Comparison of ENCODE assay signal across 7 mouse cellular contexts in the genomic region with DNA sequence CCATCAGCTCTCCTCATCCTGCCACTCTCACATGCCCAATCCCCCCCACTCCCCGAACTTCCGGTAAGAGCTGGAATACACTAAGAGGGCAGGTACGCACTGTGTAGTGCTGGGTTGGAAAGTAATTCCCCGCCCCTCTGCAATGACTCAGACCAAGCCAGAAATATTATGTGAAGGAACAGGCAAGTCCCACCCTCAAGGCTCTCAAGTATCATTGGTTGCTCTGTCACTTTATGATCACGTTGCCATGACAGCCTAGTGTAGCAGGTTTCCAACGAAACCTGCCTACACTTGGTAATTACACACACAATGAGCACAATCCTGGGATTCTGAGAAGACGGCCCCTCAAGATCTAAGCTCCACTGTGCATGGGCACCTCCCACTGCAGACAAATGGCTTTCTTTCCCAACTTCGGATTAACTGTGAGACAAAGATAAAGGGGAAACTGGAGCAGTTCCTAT. TPM values are rescaled to one million over a fixed set of nuclear protein-coding genes. Genes with fewer than 3 reads are reported as not detected.
DNase-seq lines count a peak whose midpoint lies in the region; ATAC-seq and TF ChIP-seq lines count a peak whose summit lies in the region.

No protein-coding gene starts in this region.

- no peaks in the 10 kb centered on the region for H3K27me3 ChIP-seq in embryonic facial prominence, embryonic 13.5 days
- H3K27me3 ChIP-seq in lung, embryonic 14.5 days (ENCODE audit: insufficient read depth, low read length), result no peaks in the 10 kb centered on the region

- peak; percentile 32 for DNase-seq in retina, postnatal 1 day
- DNase-seq in retina, embryonic 14.5 days (ENCODE audit: low spot score), result no peak
- peak; percentile 52 for DNase-seq in induced T-regulatory cell, adult 2 months (ENCODE audit: low read depth)
- DNase-seq in lung, embryonic 14.5 days, result peak; percentile 63
- peak; percentile 72 to 90 for DNase-seq in right cerebral cortex, postnatal 10 days (ENCODE audit: low spot score in 2 of 2)
- no peak for DNase-seq in gastrocnemius, postnatal 36 days

- H3K9me3 ChIP-seq in embryonic facial prominence, embryonic 13.5 days, result no peaks in the 10 kb centered on the region
- no peaks in the 10 kb centered on the region for H3K9me3 ChIP-seq in lung, embryonic 14.5 days (ENCODE audit: low read depth, low read length)

- H3K27ac ChIP-seq in embryonic facial prominence, embryonic 13.5 days, result peak overlapping the region; percentile 88
- peak overlapping the region; percentile 63; the same call in 1 of the 2 replicates for H3K27ac ChIP-seq in lung, embryonic 14.5 days (ENCODE audit: low read depth)

- WGBS in embryonic facial prominence, embryonic 13.5 days, result 43% methylated on average over 8 of the region's 8 CpGs
- 40% methylated on average over 8 of the region's 8 CpGs for WGBS in lung, embryonic 14.5 days

- intact Hi-C loops in gastrocnemius, postnatal 36 days (cut with DNase I), result no loop called here

- peak overlapping the region; percentile 40; the same call in 1 of the 2 replicates for H3K9ac ChIP-seq in embryonic facial prominence, embryonic 13.5 days
- no peak overlapping the region for H3K9ac ChIP-seq in lung, embryonic 14.5 days

- peaks cover 69% of the 10 kb centered on the region for H3K4me1 ChIP-seq in embryonic facial prominence, embryonic 13.5 days
- peaks cover 39% of the 10 kb centered on the region for H3K4me1 ChIP-seq in lung, embryonic 14.5 days (ENCODE audit: insufficient read depth)

- peak overlapping the region; percentile 12 for H3K4me3 ChIP-seq in embryonic facial prominence, embryonic 13.5 days
- H3K4me3 ChIP-seq in lung, embryonic 14.5 days (ENCODE audit: low read depth, low read length), result no peak overlapping the region

- H3K36me3 ChIP-seq in embryonic facial prominence, embryonic 13.5 days, result 0 out of 2 replicates have a peak, but pooled peaks cover 5% of the 10 kb centered on the region
- no peaks in the 10 kb centered on the region for H3K36me3 ChIP-seq in lung, embryonic 14.5 days (ENCODE audit: insufficient read depth)

- H3K4me2 ChIP-seq in embryonic facial prominence, embryonic 13.5 days, result peak overlapping the region; percentile 79
- peak overlapping the region; percentile 41 for H3K4me2 ChIP-seq in lung, embryonic 14.5 days

- TF ChIP-seq CTCF in lung, embryonic 14.5 days (IDR thresholded peaks at IDR 0.05; ENCODE audit: low read depth), result no peak

- ATAC-seq in embryonic facial prominence, embryonic 13.5 days (ENCODE audit: insufficient number of reproducible peaks, insufficient read depth, low FRiP score, low TSS enrichment, low read depth), result peak; percentile 68
- peak; percentile 51 for ATAC-seq in lung, embryonic 14.5 days (ENCODE audit: insufficient read depth)

RNA-seq across cellular contexts. Expression of gene Naif1, which starts 22.0 kb away (rescaled TPM):
- polyA plus RNA-seq in embryonic facial prominence, embryonic 13.5 days (2015; fragmentation: Nextera tagmentation; extraction: Ambion mirVana), result 6.3 and 6.5 TPM in 2 replicates
- polyA plus RNA-seq in lung, embryonic 14.5 days (2014; fragmentation: Nextera tagmentation; extraction: Ambion mirVana), result 5.7 and 6.5 TPM in 2 replicates
- total RNA-seq in gastrocnemius, postnatal 36 days (2021), result 1 to 10 TPM; 1.8 to 1.9 TPM

RNA-seq across cellular contexts. Expression of gene Slc25a25, which starts 23.0 kb away (rescaled TPM):
- polyA plus RNA-seq in embryonic facial prominence, embryonic 13.5 days (2015; fragmentation: Nextera tagmentation; extraction: Ambion mirVana), result 23.5 and 24.6 TPM in 2 replicates
- 16.3 and 19.5 TPM in 2 replicates for polyA plus RNA-seq in lung, embryonic 14.5 days (2014; fragmentation: Nextera tagmentation; extraction: Ambion mirVana)
- total RNA-seq in gastrocnemius, postnatal 36 days (2021), result 100 to 1,000 TPM in 1 of 2 experiments, 10 to 100 TPM in 1; 71.7 to 145 TPM

RNA-seq across cellular contexts. Expression of gene Ptges2, which starts 32.6 kb away (rescaled TPM):
- 30.0 and 30.4 TPM in 2 replicates for polyA plus RNA-seq in embryonic facial prominence, embryonic 13.5 days (2015; fragmentation: Nextera tagmentation; extraction: Ambion mirVana)
- polyA plus RNA-seq in lung, embryonic 14.5 days (2014; fragmentation: Nextera tagmentation; extraction: Ambion mirVana), result 28.0 and 28.2 TPM in 2 replicates
- 10 to 100 TPM; 41.3 to 45.0 TPM for total RNA-seq in gastrocnemius, postnatal 36 days (2021)

RNA-seq across cellular contexts. Expression of gene Lcn2, which starts 40.2 kb away (rescaled TPM):
- polyA plus RNA-seq in embryonic facial prominence, embryonic 13.5 days (2015; fragmentation: Nextera tagmentation; extraction: Ambion mirVana), result 0.22 and 1.5 TPM in 2 replicates
- 1.6 TPM in 1 of 2 replicates, not detected in the other for polyA plus RNA-seq in lung, embryonic 14.5 days (2014; fragmentation: Nextera tagmentation; extraction: Ambion mirVana)
- total RNA-seq in gastrocnemius, postnatal 36 days (2021), result 1 to 10 TPM; 1.4 to 3.7 TPM

RNA-seq across cellular contexts. Expression of gene 1110008P14Rik, which starts 46.6 kb away (rescaled TPM):
- 44.1 and 47.8 TPM in 2 replicates for polyA plus RNA-seq in embryonic facial prominence, embryonic 13.5 days (2015; fragmentation: Nextera tagmentation; extraction: Ambion mirVana)
- polyA plus RNA-seq in lung, embryonic 14.5 days (2014; fragmentation: Nextera tagmentation; extraction: Ambion mirVana), result 32.4 and 33.3 TPM in 2 replicates
- 10 to 100 TPM; 36.4 to 44.0 TPM for total RNA-seq in gastrocnemius, postnatal 36 days (2021)

Comparison
In these comparisons a context has a peak if more than half of its experiments do, and no peak if none do; other contexts are left out.
1. DNase-seq: peak in retina, postnatal 1 day (single experiment), induced T-regulatory cell, adult 2 months (single experiment), lung, embryonic 14.5 days (single experiment) and right cerebral cortex, postnatal 10 days (2 of 2); none in retina, embryonic 14.5 days (single experiment) and gastrocnemius, postnatal 36 days (0 of 2).